ENCODE assay signal across 13 mouse cellular contexts in the genomic region with DNA sequence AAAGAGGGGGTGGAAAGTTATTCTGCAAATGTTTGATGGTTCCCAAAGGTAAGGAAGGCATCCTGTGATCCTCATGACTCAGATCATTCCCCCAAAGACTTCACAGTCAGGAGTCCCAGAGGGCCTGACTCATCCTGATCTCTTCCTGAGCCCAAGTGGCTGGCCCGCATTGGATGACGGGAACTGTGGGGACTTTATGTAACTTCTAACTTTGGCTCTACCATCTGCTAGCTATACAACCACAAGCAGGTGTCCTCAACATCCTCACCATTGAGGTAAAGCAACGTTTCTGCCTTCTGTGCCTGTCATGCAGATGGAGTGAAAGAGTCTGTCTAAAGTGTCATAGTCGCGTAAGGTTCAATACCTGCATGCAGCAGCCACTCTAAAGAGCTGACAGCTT.
DNase-seq lines count a peak whose midpoint lies in the region; ATAC-seq and TF ChIP-seq lines count a peak whose summit lies in the region.
"Had no signal": no experiment of that assay in that cellular context is flagged by ENCODE, and none has a peak within 500 bp of the region (broad histone marks: within the 10 kb centered on the region; RNA-seq: fewer than 3 reads in every experiment).

No protein-coding gene starts in this region.

- no peak overlapping the region for H3K4me3 ChIP-seq in C2C12 (ENCODE audit: insufficient read depth, poor library complexity, severe bottlenecking)
- H3K4me3 ChIP-seq in forebrain, embryonic 10.5 days, result no peak overlapping the region
- H3K4me3 ChIP-seq in liver, embryonic 12.5 days, result no peak overlapping the region
- H3K4me3 ChIP-seq: embryonic facial prominence, embryonic 13.5 days; liver, embryonic 13.5 days; midbrain, embryonic 10.5 days had no signal

- 89% methylated on average over 5 of the region's 5 CpGs for WGBS in forebrain, embryonic 10.5 days
- 70% methylated on average over 5 of the region's 5 CpGs for WGBS in liver, embryonic 12.5 days (ENCODE audit: insufficient replicate concordance)

- no peak for TF ChIP-seq CTCF in C2C12 (IDR thresholded peaks at IDR 0.05; ENCODE audit: control insufficient read depth, insufficient read depth, insufficient read length)
- TF ChIP-seq CTCF in Patski (IDR thresholded peaks at IDR 0.05), result no peak

- POLR2A ChIA-PET in Patski (lab: Charles Lee), result interaction anchor here (0.6 to 1.1 kb wide), 2 partner anchors 195 to 719 kb away, joined by 3 to 4 read pairs; no protein-coding TSS in a partner anchor

- H3K27me3 ChIP-seq in C2C12 (ENCODE audit: control insufficient read depth, insufficient read depth, insufficient read length) (no peaks in the 10 kb centered on the region), Patski (no peaks in the 10 kb centered on the region)
- H3K27me3 ChIP-seq in forebrain, embryonic 10.5 days (ENCODE audit: poor library complexity, severe bottlenecking), result no peaks in the 10 kb centered on the region
- no peaks in the 10 kb centered on the region for H3K27me3 ChIP-seq in liver, embryonic 12.5 days (replicated peaks)
- H3K27me3 ChIP-seq: embryonic facial prominence, embryonic 13.5 days; liver, embryonic 13.5 days had no signal

- CTCF ChIA-PET in Patski (lab: Charles Lee), result no interaction called here

- H3K36me3 ChIP-seq in C2C12 (ENCODE audit: control insufficient read depth, insufficient read depth), result no peaks in the 10 kb centered on the region
- no peaks in the 10 kb centered on the region for H3K36me3 ChIP-seq in forebrain, embryonic 10.5 days (replicated peaks)
- no peaks in the 10 kb centered on the region for H3K36me3 ChIP-seq in liver, embryonic 12.5 days
- H3K36me3 ChIP-seq: embryonic facial prominence, embryonic 13.5 days; liver, embryonic 13.5 days; midbrain, embryonic 10.5 days had no signal

- no peak overlapping the region for H3K9ac ChIP-seq in liver, embryonic 12.5 days
- H3K9ac ChIP-seq: embryonic facial prominence, embryonic 13.5 days; liver, embryonic 13.5 days had no signal

- H3ac ChIP-seq in C2C12 (ENCODE audit: control insufficient read depth, insufficient read length, low read depth), result no peak overlapping the region

- H3K27ac ChIP-seq in forebrain, embryonic 10.5 days, result no peak overlapping the region
- H3K27ac ChIP-seq in liver, embryonic 12.5 days, result no peak overlapping the region
- H3K27ac ChIP-seq: embryonic facial prominence, embryonic 13.5 days; liver, embryonic 13.5 days; midbrain, embryonic 10.5 days had no signal

- no peaks in the 10 kb centered on the region for H3K79me3 ChIP-seq in C2C12 (ENCODE audit: low read depth)

- peak; percentile 37 to 41 for DNase-seq in layer of hippocampus, adult 8-10 months (ENCODE audit: low spot score in 2 of 2)
- DNase-seq in layer of hippocampus, postnatal 25 days (ENCODE audit: extremely low spot score in 1 of 2, low spot score in 1 of 2), result no peak
- DNase-seq in Patski (ENCODE audit: low read depth, low spot score), result peak; percentile 74
- DNase-seq in thymus, postnatal 10 days (ENCODE audit: low spot score in 2 of 2), result peak; percentile 53 to 59
- no peak for DNase-seq in forebrain, embryonic 10.5 days (ENCODE audit: extremely low spot score, low spot score)
- DNase-seq: adrenal gland, postnatal 25 days; kidney, adult 11 months; kidney, postnatal 14 days; liver, embryonic 13.5 days had no signal

- no peaks in the 10 kb centered on the region for H3K9me3 ChIP-seq in forebrain, embryonic 10.5 days
- H3K9me3 ChIP-seq in liver, embryonic 12.5 days (replicated peaks), result no peaks in the 10 kb centered on the region
- H3K9me3 ChIP-seq: embryonic facial prominence, embryonic 13.5 days; liver, embryonic 13.5 days; midbrain, embryonic 10.5 days had no signal

- in situ Hi-C loops in Patski (cut with MboI; ENCODE audit: low pct_unique_long_range_greater_than_20kb), result loop anchor here (5.0 kb wide), 1 partner anchor 199 kb away; no protein-coding TSS in a partner anchor

- H3K4me1 ChIP-seq in forebrain, embryonic 10.5 days, result peaks cover 4% of the 10 kb centered on the region
- H3K4me1 ChIP-seq in liver, embryonic 12.5 days, result no peaks in the 10 kb centered on the region
- H3K4me1 ChIP-seq: liver, embryonic 13.5 days had no signal

- ATAC-seq in Patski, result peak; percentile 74
- no peak for ATAC-seq in liver, embryonic 12.5 days

- no peak overlapping the region for H3K4me2 ChIP-seq in liver, embryonic 12.5 days
- H3K4me2 ChIP-seq: embryonic facial prominence, embryonic 13.5 days; liver, embryonic 13.5 days had no signal

- H3K79me2 ChIP-seq in C2C12 (ENCODE audit: control insufficient read depth, insufficient read depth), result no peaks in the 10 kb centered on the region

TF ChIP-seq in C2C12, 6 proteins besides CTCF, POLR2A, EP300 and RAD21:
- TF ChIP-seq MYOD1 (IDR thresholded peaks at IDR 0.05; ENCODE audit: control insufficient read depth, insufficient read length, low read depth) (peak; percentile 78), MYOG (IDR thresholded peaks at IDR 0.05; ENCODE audit: control insufficient read depth, extremely low read depth, insufficient read length) (no peak), FOSL1 (IDR thresholded peaks at IDR 0.05; ENCODE audit: insufficient read depth, low read length, poor library complexity, severe bottlenecking) (peak; percentile 91), USF1 (IDR thresholded peaks at IDR 0.05; ENCODE audit: low read depth) (peak; percentile 21), MAX (IDR thresholded peaks at IDR 0.05) (peak; percentile 38), CEBPB (IDR thresholded peaks at IDR 0.05; ENCODE audit: low read depth) (no peak)
TF ChIP-seq in C2C12: peak in this region for 4.

Comparison
In these comparisons a context has a peak if more than half of its experiments do, and no peak if none do; other contexts are left out.
1. DNase-seq: peak in layer of hippocampus, adult 8-10 months (2 of 2), Patski (single experiment) and thymus, postnatal 10 days (2 of 2); none in layer of hippocampus, postnatal 25 days (0 of 2) and forebrain, embryonic 10.5 days (single experiment).